Mouse (Mus musculus) cerebellum, adult 11-12 months (tissue): ENCODE results near the gene Ttll4.

Source experiments
- DNase-seq: peaks from one replicate; pipeline ENCODE4 v3.0.0; 2022

Gene Ttll4

DNA sequence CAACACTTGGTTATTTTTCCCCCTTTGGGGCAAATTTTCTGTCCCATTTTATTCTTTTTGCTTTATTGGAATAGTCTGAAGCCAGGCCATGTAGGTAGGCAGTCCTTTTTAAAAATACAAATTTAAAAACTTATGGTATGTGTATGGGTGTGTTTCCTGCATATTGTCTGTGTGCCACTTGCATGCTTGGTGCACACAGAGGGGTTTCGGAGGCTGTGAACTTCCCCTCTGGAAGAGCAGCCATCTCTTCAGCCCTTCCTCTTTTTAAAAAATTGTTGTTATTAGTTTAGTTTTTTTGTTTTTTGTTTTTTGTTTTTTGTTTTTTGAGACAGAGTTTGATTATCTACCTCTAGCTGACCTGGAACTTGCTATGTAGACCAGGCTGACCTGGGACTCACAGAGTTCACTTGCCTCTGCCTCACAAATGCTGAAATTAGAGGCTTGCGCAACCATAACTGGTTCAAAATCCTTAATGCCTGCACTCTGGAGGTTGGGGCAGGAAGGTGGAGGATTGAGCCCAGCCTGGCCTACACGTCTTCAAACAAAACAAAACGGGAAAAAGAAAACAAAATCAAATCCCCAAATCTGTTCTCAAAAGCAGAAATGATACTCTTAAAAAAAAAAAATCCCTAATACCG is 51.0 kb downstream of the Ttll4 start:
- DNase-seq: no peak

DNA sequence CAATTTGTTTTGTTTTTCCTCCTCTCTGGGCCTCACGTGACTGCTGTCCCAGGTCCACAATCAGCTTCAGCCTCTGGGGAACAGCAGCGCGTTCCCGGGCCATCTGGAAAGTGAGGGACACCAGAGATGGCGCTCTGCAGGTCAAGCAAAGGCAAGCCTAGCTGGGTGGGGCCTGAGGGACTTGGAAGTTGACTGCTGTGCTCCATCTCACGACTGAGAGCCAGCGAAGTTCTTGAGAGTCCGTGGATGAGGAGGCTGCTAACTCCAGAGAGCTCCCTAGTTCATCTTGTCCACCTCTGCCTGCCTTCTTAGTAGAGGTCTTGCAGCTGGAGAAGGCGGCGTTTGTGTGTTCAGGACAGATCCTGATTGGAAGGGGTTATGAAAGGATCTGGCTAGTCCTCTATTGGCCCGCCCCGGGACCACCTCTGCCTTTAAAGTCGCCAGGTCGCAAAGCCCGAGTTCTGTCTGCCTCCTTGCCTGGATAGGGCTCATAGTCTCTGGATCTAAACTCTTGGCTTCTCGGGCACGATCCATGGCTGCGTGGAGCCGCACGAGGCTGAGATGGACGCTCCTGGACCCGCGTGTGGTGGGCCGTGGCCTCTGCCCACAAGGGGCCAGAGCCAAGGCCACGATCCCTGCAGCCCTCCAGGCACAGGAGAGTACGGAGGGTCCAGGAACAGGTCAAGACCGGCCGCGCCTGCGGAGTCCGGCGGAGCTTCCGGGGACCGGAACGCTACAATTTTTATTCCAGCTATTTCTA is 51.7 kb downstream of the Ttll4 start, which contains the start of gene Cyp27a1:
Gene Cyp27a1 (plus strand): TSS at position 476 of the 760 bp plus-strand sequence.
- DNase-seq: no peak

DNA sequence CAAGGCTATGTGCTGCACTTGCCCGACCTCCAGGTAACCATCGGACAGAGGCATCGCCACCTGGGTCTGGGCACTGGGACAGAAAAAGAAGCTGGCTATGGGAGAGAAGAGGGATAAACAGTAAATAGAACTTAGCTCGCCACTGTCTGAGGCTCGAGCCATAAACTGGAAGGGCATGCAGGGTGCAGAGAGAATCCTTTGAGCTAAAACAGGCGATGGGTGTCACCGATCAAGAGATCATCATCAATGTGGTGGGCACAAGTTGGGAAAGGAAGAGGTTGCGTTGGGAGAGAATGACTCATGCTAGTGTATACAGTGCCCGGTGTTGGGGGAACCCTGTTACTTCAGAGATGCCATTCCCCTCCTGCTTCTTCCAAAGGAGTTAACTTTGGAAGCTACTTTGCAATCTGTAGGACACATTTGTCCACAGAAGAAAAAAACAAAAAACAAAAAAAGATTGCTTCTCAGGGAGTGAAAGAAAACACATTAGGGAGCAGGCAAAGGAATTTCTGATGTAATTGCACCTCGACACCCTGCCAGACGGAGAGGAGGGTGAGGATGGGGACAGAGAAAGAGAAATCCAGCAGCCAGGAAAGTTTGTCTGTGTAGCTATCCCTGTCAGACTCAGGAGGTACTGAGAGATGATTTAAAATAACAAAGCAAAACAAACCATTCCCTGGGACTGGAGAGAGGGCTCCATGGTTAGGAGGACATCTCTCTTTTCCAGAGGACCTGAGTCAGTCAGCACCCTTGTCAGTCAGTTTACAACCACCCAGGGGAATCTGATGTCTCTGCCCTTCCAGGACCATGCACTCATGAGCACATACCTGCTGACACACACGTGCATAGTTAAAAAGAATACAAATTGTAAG is 52.5 kb downstream of the Ttll4 start:
- DNase-seq: no peak

DNA sequence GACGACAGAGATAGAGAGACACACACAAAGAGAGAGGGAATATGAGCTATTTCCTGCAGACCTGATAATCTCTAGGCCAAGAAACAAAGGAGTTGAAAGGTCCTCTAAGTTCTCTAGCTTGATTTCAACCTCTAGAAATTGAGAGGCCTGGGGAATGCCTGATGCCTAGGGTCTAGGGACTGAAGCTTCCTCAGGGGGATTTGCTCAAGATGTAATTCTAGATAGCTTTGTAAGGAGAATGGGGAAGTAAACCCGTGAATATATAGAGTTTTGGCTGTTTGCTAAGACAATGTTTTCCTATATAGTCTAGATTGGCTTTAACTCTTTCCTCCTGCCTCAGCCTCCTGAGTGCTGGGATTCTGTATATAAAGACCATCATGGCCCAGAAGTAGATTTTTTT is 53.4 kb downstream of the Ttll4 start:
- no peak for DNase-seq

DNA sequence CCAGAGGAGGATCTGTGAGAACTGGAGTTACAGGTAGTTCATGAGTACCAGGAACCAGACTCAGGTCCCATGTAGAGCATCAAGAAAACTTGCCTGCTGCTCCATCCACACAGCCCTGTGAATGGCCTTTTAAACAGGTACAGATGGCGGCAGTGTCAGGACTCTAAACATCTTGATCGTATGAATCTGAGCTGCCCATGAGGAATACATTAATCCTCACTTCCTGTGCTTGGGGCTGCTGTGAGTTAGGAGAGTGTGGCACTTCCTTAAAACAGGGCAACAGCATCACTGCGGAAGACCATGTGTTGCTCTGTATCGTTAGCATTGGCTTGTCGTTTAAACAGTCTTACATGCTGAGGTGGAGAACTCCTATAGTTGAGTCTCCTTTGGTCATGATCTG is 53.9 kb downstream of the Ttll4 start:
- no peak for DNase-seq

DNA sequence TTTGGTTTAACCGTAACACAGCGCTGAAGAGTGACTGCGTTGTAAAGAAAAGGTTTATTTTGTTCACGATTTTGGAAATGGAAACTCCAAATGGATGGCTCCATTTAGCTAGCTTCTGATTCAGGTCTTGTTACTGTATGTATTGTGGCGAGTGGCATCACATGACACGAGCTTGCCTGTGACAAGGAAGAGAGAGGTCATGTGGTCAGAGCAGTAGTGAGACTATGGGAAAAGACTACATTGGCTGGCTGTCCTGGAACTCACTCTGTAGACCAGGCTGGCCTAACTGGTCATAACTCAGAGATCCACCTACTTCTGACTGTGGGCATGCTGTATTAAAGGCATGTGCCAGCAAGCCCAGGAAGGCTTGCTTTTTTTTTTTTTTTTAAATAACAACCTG is 54.3 kb downstream of the Ttll4 start:
- DNase-seq: no peak

DNA sequence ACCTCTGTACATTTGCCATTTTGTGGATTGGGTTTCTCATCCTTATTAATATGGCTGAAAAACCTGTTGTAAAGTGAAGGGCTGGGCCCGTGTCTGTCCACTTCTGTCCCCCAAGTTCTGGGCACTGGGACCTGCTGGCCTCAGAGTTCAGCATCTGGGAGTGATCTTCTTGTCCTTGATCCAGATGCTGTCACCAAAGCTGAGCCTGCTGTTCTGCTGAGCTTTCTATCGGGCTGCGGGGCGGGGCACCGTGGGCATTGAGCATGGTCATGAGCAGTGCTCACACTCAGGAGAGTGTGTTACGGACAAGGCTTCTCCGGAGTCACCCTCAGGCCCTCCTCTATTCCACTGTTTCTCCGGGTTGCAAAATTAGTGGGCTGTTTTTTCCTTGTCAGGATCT is 56.6 kb downstream of the Ttll4 start:
- DNase-seq: no peak

DNA sequence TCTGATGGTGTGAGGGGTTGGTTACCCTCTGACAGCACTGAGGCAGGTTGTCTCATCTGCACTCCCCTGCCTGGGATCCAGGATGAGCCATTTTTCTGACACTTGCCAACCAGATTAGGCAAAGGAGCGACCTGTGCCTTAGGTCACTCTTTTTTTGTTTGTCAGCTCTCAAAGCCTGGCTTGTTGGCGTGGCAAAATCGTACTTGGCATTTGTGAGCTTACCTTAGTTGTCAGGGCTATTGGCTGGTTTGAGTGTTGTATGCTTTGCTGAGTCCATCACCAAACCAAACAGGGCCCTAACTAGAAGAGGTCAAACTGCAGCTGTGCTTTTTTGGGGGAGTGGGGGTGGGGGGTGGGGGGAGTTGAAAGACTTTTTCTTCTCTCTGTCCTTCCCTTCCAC is 57.7 kb downstream of the Ttll4 start:
- DNase-seq: no peak

DNA sequence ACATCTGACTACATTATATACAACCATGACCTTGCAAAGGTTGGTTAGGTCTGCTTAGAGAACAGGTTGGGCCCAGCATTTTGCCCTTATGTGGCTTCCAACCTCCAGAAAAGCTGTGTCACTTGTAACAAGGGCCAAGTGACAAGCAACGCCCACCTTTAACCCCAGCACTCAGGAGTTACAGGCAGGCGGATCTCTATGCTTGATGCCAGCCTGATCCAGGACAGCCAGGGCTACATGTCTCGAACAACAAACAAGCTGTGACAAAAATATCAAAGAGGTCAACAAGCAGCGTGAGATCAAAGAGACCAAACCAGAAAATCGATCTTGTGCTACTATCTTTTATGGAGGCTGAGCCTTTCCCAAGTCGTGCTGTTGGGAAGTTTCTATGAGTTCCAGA is 60.1 kb downstream of the Ttll4 start:
- DNase-seq: no peak

DNA sequence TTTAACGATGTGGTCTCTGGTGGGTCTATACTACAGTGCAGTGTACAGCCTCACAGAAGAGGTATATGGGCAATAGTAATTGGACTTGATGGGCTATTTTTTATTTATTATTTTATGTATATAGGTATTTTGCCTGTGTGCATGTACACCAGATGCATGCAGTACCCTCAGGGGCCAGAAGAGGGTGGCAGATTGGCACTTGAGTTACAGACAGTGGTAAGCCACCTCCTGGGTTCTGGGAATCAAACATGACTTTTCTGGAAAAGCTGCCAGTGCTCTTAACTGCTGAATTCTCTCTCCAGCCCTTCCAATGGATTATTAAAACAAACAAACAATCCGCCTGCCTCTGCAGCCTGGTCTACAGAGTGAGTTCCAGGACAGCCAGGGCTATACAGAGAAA is 62.2 kb downstream of the Ttll4 start:
- no peak for DNase-seq

DNA sequence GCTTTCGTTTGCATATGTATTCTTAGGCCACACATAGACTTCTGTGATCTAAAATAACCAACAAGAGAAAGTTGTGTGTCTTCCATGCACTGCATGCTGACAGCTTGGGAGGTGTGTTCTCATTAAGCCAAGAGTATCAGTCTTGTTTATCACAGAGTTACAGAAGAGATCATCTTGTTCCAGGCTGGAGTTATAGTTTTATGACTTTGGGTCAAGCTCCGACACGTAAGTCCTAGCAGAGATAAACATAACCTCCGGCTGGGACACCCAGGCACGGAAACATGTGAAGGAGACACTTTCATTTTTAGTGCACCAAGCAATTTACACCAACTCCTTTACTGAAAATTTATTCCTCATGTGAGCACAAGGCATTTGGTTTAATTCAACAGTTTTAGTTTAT is 64.6 kb downstream of the Ttll4 start:
- no peak for DNase-seq

DNA sequence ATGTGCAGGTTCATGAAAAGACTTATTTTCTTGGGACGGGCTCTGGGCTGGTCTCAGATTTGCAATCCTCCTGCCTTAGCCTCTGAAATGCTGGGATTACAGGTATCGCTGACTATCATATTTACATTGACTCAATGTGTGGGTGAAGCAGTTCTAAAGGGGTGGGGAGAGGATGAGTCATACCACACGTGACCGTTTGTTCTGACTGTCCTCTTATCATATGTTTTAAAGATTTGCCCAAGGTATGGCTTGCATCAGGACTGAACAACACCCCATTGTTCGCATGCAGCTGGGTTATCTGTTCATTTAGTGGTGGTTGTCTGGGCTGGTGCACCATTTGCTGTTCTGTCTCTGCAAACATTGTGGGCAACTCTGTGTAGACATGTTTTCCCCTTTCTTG is 65.1 kb downstream of the Ttll4 start:
- DNase-seq: no peak

DNA sequence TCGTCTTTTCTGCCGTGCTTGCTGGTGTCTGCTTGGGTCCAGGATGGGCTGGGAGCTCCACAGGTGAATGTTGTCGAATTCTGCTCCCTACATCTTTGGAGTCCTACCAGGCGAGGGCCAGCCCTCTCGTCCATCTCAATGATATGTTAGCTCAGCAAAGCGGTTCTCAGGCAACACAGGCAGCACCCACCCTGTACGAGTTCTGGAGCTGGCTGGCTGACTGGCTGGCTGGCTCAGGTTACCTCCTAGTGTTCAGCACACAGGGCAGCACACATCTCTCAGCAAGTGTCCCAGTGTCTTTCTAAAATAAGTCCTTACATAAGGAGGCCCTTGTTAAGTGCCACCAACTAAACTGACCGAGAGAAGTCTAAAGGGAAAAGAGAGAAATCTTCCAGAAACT is 66.9 kb downstream of the Ttll4 start:
- no peak for DNase-seq

DNA sequence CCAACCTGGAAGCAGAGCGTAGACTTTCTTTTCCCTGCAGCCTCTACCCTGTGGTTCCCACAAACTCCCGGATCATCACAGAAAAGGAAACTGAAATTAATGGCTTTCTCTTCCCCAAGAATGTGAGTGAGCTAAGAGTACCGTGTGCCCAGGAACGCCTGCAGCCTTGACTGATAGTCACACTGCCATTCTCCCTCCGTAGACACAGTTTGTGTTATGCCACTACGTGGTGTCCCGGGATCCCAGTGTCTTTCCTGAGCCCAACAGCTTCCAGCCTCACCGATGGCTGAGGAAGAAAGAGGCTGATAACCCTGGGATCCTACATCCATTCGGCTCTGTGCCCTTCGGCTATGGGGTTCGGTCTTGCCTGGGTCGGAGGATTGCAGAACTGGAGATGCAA is 75.4 kb downstream of the Ttll4 start:
- no peak for DNase-seq

DNA sequence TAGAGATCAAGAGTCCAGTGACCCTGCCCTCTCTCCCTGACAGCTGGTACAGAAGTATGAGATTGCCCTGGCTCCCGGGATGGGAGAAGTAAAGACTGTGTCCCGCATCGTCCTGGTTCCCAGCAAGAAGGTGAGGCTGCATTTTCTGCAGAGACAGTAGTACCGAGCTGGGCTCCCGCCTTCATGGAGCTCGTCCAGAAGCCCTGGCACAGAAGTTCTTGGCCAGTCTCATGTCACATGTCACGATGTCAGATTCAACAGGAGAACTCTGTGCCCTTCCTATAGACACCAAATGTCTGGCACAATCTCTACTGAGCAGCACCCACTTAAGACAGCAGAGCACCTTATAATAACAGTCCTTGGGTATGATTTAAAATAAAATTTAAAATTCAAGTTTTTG is 76.0 kb downstream of the Ttll4 start:
- DNase-seq: no peak

DNA sequence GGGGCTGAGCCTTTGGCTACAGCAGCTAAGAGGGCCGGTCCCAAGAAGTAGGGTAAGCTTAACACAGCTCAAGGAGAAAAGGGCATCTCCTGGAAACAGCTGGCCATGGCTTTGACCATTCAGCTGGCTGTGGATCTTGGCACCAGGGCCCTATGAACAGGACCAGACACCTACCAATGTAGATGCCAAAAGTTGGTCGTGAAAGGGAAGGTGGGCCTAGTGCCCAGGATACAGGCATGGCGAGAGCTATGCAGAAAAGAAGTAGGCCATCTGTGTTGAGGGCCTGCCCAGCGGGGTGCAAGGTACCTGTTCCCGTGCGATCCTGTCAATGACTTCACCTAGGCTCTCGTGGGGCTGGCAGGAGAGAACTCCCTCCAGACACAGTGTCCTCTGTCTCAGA is 79.3 kb downstream of the Ttll4 start:
- DNase-seq: no peak

DNA sequence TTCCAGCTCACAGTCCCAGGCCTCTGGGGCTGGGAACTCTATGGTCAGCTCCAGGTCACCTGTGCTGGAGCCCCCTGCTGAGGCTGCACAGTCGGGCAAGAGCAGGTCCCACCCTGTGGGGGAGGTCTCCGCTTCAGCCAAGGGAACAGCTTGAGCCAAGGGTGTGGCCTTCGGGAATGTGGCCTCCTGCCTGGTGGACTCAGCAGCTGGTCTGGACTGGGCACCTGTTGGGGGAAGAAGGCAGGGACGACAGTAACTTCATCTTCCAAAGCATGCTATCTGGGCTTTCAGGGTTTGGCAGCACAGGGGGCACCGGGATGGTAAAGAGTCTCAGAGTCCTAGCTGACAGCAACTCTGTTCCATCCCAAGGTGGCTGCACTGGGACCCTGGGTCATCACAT is 85.8 kb downstream of the Ttll4 start:
- DNase-seq: no peak

DNA sequence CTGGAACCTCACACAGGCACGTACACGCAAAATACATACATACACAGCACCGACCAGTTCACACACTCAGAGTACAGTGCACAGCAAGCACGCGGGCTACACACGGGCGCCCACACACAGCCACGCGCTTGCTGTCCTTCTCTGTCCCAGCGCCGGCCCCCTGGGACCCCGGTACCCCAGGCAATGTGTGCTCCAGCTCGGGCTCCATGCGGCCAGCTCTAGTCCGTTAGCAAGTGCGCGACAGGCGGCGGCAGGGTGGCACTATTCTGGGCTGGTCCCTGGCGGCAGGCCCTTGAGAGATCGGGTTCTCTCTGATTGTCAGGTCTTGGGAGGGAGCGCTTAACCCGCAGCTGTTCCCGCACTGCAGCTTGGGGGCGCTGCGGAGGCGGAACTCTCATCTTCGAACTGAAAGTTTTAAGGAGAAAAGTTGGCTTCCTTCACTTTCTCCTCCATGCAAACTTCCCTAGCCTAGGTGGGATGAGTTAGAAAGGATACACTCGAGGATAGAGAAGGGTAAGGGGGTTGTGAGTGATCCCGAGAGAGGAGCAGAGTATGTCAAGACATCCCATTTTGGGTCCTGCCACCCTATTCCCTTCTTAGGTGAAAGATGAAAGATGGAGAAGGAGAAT is 87.2 kb downstream of the Ttll4 start, which contains the start of gene Prkag3:
Gene Prkag3 (minus strand): TSS at position 579 of the 629 bp plus-strand sequence.
- no peak for DNase-seq

DNA sequence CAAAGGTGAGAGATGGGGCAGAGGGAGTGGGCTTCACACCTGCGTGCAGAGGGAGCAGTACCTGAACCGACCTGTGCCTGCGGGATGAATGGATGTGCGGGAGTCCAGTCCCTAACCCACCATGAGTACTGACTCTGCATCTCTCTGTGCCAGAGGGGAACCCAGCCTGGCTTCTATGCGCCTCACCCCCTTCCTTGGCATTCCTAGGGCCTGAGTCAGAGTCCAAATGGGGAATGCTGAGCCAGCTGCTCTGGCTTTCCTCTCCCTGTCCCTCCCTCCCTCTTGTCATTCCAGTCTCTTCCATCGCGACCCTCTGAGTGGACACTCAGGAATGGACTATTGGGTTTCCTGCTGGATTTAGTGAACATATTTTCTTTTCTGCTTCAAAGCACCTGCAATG is 87.8 kb downstream of the Ttll4 start:
- DNase-seq: no peak

DNA sequence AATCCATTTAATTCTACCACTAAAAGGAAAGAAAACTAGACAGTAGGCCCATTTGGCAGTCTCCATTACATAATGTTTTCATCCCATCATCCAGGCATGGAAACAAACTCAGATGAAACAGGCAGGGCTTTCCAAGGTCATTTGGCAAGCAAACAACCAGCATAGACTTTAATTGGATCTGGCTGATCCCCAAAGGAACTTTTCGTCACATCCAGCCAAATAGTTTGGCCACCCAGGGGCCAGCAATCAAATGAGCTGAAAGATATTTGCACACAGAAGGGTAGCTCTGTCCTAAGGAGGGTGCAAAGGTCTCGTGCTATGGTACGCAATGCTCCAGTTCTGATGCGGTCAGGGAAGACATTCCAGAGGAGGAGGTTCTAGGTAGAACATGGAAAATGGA is 89.1 kb downstream of the Ttll4 start:
- no peak for DNase-seq

DNA sequence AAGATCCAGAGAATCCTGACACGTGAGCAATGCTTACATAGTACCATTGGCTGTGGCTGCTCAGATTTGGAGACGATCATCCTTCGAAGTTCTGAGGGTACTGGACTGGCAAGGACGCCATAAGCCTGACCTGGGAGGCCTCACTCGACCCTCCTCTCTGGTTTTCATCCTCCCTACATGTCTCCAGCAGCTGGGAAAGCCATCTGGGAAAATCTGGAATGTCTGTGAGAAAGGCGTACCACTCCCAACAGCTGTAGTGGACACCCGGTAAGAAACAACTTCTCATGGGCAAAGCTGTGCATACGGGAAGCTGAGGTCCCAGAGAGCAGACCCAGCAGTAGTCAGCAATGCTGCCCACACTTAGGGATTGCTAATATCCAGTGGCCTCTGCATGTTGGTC is 90.6 kb downstream of the Ttll4 start:
- DNase-seq: no peak

DNA sequence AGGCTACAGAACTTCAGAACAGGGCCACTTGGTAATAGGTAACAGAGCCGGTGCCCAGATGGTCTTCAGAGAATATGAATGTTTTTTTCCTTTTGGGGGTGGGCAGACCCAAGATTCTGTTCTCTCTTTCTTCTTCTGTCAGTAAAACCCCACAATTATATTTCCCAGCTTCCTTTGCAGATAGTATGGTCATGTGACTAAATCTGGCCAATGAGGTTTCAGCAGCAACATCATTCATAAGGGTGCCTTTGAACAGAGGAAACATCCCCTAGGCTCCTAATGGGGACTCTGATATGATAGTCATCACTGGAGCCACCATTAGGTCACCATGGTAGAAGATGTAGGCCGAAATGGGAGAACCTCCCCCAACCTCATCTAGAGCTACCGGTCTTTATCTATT is 91.3 kb downstream of the Ttll4 start:
- DNase-seq: no peak
